8 mouse cellular contexts compared by ENCODE assay signal in the genomic region with DNA sequence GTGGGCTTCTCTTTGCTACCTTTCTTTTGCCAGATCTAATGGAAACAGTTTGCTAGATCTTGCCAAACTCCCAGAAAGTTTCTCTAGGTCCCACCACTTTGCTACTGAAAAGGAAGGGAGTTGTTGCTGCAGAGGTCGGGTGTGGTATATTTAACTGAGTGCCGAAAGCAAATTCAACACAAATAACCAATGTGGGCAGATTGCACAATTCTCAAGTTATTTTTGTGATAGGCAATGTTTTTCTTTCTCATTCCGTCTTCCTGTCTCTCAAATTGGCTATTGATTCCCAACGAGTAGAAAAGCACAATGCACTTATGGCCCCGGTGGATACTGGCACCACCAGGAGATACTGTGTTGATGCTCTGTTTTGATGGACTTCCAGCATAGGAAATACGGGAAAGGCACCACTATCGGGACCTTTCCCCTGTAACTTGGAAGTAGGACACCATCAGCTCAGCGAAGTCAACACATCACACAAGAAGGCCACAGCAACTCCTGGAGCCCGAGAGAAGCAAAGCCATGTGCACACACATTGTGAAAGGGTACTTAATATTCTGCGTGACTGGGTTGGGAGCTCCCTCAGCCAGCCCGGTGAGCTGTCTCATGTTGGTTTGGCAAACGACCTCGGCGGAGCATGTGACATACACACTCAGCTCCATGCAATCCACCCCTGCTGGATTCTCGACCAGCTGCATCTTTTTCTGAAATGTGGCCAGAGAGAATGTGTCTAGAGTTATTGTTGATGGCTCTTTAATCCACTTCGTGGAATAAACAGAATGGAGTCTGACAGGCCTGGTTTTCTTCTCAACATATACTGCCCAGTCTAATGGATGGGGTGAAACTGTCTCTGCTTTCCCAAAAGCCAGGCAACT. TPM values are rescaled to one million over a fixed set of nuclear protein-coding genes. Genes with fewer than 3 reads are reported as not detected.
A peak's percentile ranks its signal among the peaks of the same experiment; 100 is the strongest.
DNase-seq lines count a peak whose midpoint lies in the region; ATAC-seq and TF ChIP-seq lines count a peak whose summit lies in the region.

No protein-coding gene starts in this region.

- peaks cover 8% of the 10 kb centered on the region for H3K4me1 ChIP-seq in embryonic fibroblast, embryonic 13.5 days (ENCODE audit: control insufficient read depth, insufficient read depth, low read length)
- H3K4me1 ChIP-seq in heart, embryonic 16.5 days (ENCODE audit: control insufficient read depth, insufficient read depth, low read length): peaks cover 37% of the 10 kb centered on the region
- peaks cover 15% of the 10 kb centered on the region; the same call in 1 of the 2 replicates for H3K4me1 ChIP-seq in midbrain, embryonic 11.5 days (ENCODE audit: control insufficient read depth, insufficient read depth, low read length)

- ATAC-seq in heart, embryonic 16.5 days (replicated peaks; ENCODE audit: extremely low read depth, insufficient read depth, low FRiP score): peak; percentile 63; the same call in 1 of the 2 replicates
- ATAC-seq in midbrain, embryonic 11.5 days (ENCODE audit: low FRiP score): no peak; the same call in 1 of the 2 replicates
- no peak for ATAC-seq in activated CD4-positive, CD25-positive, alpha-beta regulatory T cell, adult 4 months

- TF ChIP-seq POLR2A in embryonic fibroblast, embryonic 13.5 days (IDR thresholded peaks at IDR 0.05; ENCODE audit: low read depth, low read length): no peak

- peak overlapping the region; percentile 96 for H3K27ac ChIP-seq in embryonic fibroblast, embryonic 13.5 days (ENCODE audit: insufficient read depth, low read length)
- peak overlapping the region; percentile 73 for H3K27ac ChIP-seq in heart, embryonic 16.5 days (ENCODE audit: low read length)
- H3K27ac ChIP-seq in midbrain, embryonic 11.5 days (ENCODE audit: low read depth, low read length): peak overlapping the region; percentile 27; the same call in 1 of the 2 replicates

- no peak overlapping the region for H3K4me3 ChIP-seq in embryonic fibroblast, embryonic 13.5 days (ENCODE audit: insufficient read depth, low read length)
- no peak overlapping the region for H3K4me3 ChIP-seq in heart, embryonic 16.5 days (ENCODE audit: low read length)
- no peak overlapping the region for H3K4me3 ChIP-seq in midbrain, embryonic 11.5 days (ENCODE audit: low read depth, low read length)

- DNase-seq in right cerebral cortex, postnatal 25 days: peak; percentile 49
- DNase-seq in right cerebral cortex, postnatal 14 days: no peak
- DNase-seq in layer of hippocampus, adult 9-11 months: peak; percentile 87
- DNase-seq in midbrain, embryonic 11.5 days (ENCODE audit: low spot score, missing footprints): peak; percentile 87
- no peak for DNase-seq in frontal cortex, postnatal 10 days (ENCODE audit: low spot score in 2 of 2)

- H3K27me3 ChIP-seq in heart, embryonic 16.5 days (ENCODE audit: control insufficient read depth, insufficient read depth, low read length): no peaks in the 10 kb centered on the region
- no peaks in the 10 kb centered on the region for H3K27me3 ChIP-seq in midbrain, embryonic 11.5 days (ENCODE audit: control insufficient read depth, insufficient read depth, low read length)

- H3K9me3 ChIP-seq in heart, embryonic 16.5 days (replicated peaks; ENCODE audit: control insufficient read depth, low read length): 0 out of 2 replicates have a peak, but pooled peaks cover 5% of the 10 kb centered on the region
- H3K9me3 ChIP-seq in midbrain, embryonic 11.5 days (ENCODE audit: control insufficient read depth, low read length): no peaks in the 10 kb centered on the region

- no peaks in the 10 kb centered on the region for H3K36me3 ChIP-seq in heart, embryonic 16.5 days (ENCODE audit: control insufficient read depth, insufficient read depth)
- H3K36me3 ChIP-seq in midbrain, embryonic 11.5 days (ENCODE audit: control insufficient read depth, insufficient read depth, low read length): no peaks in the 10 kb centered on the region

- TF ChIP-seq CTCF in embryonic fibroblast, embryonic 13.5 days (IDR thresholded peaks at IDR 0.05; ENCODE audit: borderline replicate concordance, insufficient read depth, low read length): no peak

- 38% methylated on average over 16 of the region's 16 CpGs for WGBS in heart, embryonic 16.5 days
- WGBS in midbrain, embryonic 11.5 days: 74% methylated on average over 16 of the region's 16 CpGs

- H3K4me2 ChIP-seq in heart, embryonic 16.5 days (ENCODE audit: low read depth, low read length): peak overlapping the region; percentile 7; the same call in 1 of the 2 replicates
- no peak overlapping the region for H3K4me2 ChIP-seq in midbrain, embryonic 11.5 days

- H3K9ac ChIP-seq in heart, embryonic 16.5 days (ENCODE audit: low read length): no peak overlapping the region
- H3K9ac ChIP-seq in midbrain, embryonic 11.5 days (ENCODE audit: low read length): no peak overlapping the region

RNA-seq across cellular contexts. Expression of a gene that starts 35.3 kb away (rescaled TPM):
- 11.8 and 14.1 TPM in 2 replicates for polyA plus RNA-seq in embryonic fibroblast, embryonic 13.5 days (2011; ENCODE audit: insufficient read length, low read depth, missing spikeins)
- 14.7 and 16.9 TPM in 2 replicates for polyA plus RNA-seq in heart, embryonic 16.5 days (2015; fragmentation: Nextera tagmentation; extraction: Ambion mirVana)
- polyA plus RNA-seq in midbrain, embryonic 11.5 days (2014; fragmentation: Nextera tagmentation; extraction: Ambion mirVana): 10.8 and 11.2 TPM in 2 replicates
- polyA plus RNA-seq in activated CD4-positive, CD25-positive, alpha-beta regulatory T cell, adult 4 months (2017; shearing (Covaris generic)): 10 to 100 TPM; 11.0 to 11.2 TPM

RNA-seq across cellular contexts. Expression of a gene that starts 43.6 kb away (rescaled TPM):
- 55.4 and 74.1 TPM in 2 replicates for polyA plus RNA-seq in embryonic fibroblast, embryonic 13.5 days (2011; ENCODE audit: insufficient read length, low read depth, missing spikeins)
- polyA plus RNA-seq in heart, embryonic 16.5 days (2015; fragmentation: Nextera tagmentation; extraction: Ambion mirVana): 8.0 and 8.1 TPM in 2 replicates
- polyA plus RNA-seq in midbrain, embryonic 11.5 days (2014; fragmentation: Nextera tagmentation; extraction: Ambion mirVana): 10.9 and 15.9 TPM in 2 replicates
- 10 to 100 TPM; 28.5 to 32.8 TPM for polyA plus RNA-seq in activated CD4-positive, CD25-positive, alpha-beta regulatory T cell, adult 4 months (2017; shearing (Covaris generic))

Comparison
In these comparisons a context has a peak if more than half of its experiments do, and no peak if none do; other contexts are left out.
1. DNase-seq: peak in right cerebral cortex, postnatal 25 days (single experiment), layer of hippocampus, adult 9-11 months (single experiment) and midbrain, embryonic 11.5 days (single experiment); none in right cerebral cortex, postnatal 14 days (single experiment) and frontal cortex, postnatal 10 days (0 of 2).
2. H3K27ac ChIP-seq: peak in every context shown above with its lines; median percentile 96 in embryonic fibroblast, embryonic 13.5 days; 73 in heart, embryonic 16.5 days; 27 in midbrain, embryonic 11.5 days.